ENCODE assay signal across 8 mouse cellular contexts in the genomic region with DNA sequence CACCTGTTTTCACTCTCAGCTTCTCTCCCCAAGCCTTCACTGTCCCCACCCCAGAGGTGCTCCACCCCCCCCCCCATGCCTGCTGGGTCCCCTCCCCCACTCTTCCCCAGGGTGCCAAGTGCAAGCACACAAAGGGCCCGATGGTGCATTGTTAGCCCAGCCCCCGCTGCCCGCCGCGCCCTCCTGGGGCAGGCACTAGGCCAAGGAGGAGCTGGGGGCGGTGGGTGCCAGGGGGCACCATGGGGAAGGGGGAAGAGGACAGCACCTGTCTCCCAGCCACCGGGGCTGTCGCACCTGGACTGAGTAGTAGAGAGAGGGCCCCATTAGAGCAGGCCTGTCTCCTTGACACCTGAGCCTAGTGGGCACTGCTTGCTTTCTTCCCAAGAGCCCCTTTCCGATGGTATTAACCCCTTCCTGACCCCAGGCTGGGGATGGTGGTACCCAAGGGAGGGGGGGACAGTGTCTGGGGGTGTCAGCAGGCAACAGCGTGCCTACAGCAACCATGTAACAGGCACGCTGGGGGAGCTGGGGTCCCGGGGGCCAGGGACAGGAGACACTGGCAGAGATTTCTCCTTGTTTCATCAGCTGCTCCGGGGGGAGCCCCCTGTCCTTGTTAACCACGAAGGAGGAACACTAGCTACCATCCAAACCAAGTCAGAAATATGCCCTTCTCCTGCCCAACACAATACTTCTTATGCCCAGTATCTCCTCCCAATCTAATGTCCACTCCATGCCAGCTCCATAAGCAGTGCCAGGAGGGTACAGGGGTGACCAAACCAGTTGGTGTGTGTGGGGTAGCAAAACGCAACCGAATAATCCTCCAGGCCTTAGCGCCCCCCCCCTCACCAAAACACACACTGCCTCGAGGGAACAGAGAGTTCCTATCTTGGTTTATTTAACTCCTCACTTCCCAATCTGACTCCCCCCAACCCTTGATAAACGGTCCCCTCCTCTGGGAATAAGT. TPM values are rescaled to one million over a fixed set of nuclear protein-coding genes. Genes with fewer than 3 reads are reported as not detected.
A peak's percentile ranks its signal among the peaks of the same experiment; 100 is the strongest.
DNase-seq lines count a peak whose midpoint lies in the region; ATAC-seq lines count a peak whose summit lies in the region.

No protein-coding gene starts in this region.

- H3K4me3 ChIP-seq in forebrain, embryonic 12.5 days (replicated peaks): peak overlapping the region; percentile 50
- peak overlapping the region; percentile 77 for H3K4me3 ChIP-seq in intestine, embryonic 16.5 days (ENCODE audit: low read length)
- H3K4me3 ChIP-seq in midbrain, embryonic 13.5 days (replicated peaks): peak overlapping the region; percentile 52

- H3K4me2 ChIP-seq in forebrain, embryonic 12.5 days: peak overlapping the region; percentile 97
- peak overlapping the region; percentile 94 for H3K4me2 ChIP-seq in intestine, embryonic 16.5 days (ENCODE audit: low read depth, low read length)
- H3K4me2 ChIP-seq in midbrain, embryonic 13.5 days (replicated peaks): peak overlapping the region; percentile 97

- H3K27ac ChIP-seq in forebrain, embryonic 12.5 days: no peak overlapping the region
- peak overlapping the region; percentile 99 for H3K27ac ChIP-seq in intestine, embryonic 16.5 days (ENCODE audit: low read length)
- H3K27ac ChIP-seq in midbrain, embryonic 13.5 days: no peak overlapping the region

- 9% methylated on average over 15 of the region's 19 CpGs for WGBS in forebrain, embryonic 12.5 days
- 12% methylated on average over 19 of the region's 19 CpGs for WGBS in intestine, embryonic 16.5 days
- WGBS in midbrain, embryonic 13.5 days: 6% methylated on average over 19 of the region's 19 CpGs

- no peak for ATAC-seq in forebrain, embryonic 12.5 days (ENCODE audit: low FRiP score)
- no peak for ATAC-seq in intestine, embryonic 16.5 days
- no peak for ATAC-seq in midbrain, embryonic 13.5 days
- ATAC-seq in monocyte, adult 5-6 weeks (replicated peaks; ENCODE audit: insufficient number of reproducible peaks, low FRiP score, low TSS enrichment, poor library complexity, severe bottlenecking): no peak

- peak overlapping the region; percentile 61; the same call in 1 of the 2 replicates for H3K9ac ChIP-seq in forebrain, embryonic 12.5 days
- peak overlapping the region; percentile 85 for H3K9ac ChIP-seq in intestine, embryonic 16.5 days (ENCODE audit: low read depth, low read length)
- H3K9ac ChIP-seq in midbrain, embryonic 13.5 days (replicated peaks): peak overlapping the region; percentile 66

- peaks cover 47% of the 10 kb centered on the region for H3K27me3 ChIP-seq in forebrain, embryonic 12.5 days
- H3K27me3 ChIP-seq in intestine, embryonic 16.5 days (replicated peaks; ENCODE audit: control insufficient read depth, insufficient read depth, low read length): no peaks in the 10 kb centered on the region
- peaks cover 26% of the 10 kb centered on the region for H3K27me3 ChIP-seq in midbrain, embryonic 13.5 days

- peak; percentile 97 for DNase-seq in heart, adult 11 months
- no peak for DNase-seq in heart, postnatal 25 days (ENCODE audit: low spot score)
- peak; percentile 39 for DNase-seq in Muller cell, postnatal 12 days (ENCODE audit: inconsistent ontology term)
- no peak for DNase-seq in left cerebral cortex, adult 9 months (ENCODE audit: low spot score in 2 of 2)

- H3K9me3 ChIP-seq in forebrain, embryonic 12.5 days: no peaks in the 10 kb centered on the region
- no peaks in the 10 kb centered on the region for H3K9me3 ChIP-seq in intestine, embryonic 16.5 days (ENCODE audit: control insufficient read depth, low read length)
- H3K9me3 ChIP-seq in midbrain, embryonic 13.5 days: no peaks in the 10 kb centered on the region

- intact Hi-C loops in heart, postnatal 25 days (cut with DNase I): no loop called here

- H3K36me3 ChIP-seq in forebrain, embryonic 12.5 days (replicated peaks): no peaks in the 10 kb centered on the region
- no peaks in the 10 kb centered on the region for H3K36me3 ChIP-seq in intestine, embryonic 16.5 days (ENCODE audit: control insufficient read depth, insufficient read depth, low read length)
- no peaks in the 10 kb centered on the region for H3K36me3 ChIP-seq in midbrain, embryonic 13.5 days

- H3K4me1 ChIP-seq in forebrain, embryonic 12.5 days: peaks cover 57% of the 10 kb centered on the region
- peaks cover 52% of the 10 kb centered on the region for H3K4me1 ChIP-seq in intestine, embryonic 16.5 days (ENCODE audit: control insufficient read depth, insufficient read depth, low read length)
- peaks cover 51% of the 10 kb centered on the region for H3K4me1 ChIP-seq in midbrain, embryonic 13.5 days (replicated peaks)

RNA-seq across cellular contexts. Expression of a gene that starts 3.6 kb away (rescaled TPM):
- total RNA-seq in heart, postnatal 25 days (2021): 10 to 100 TPM; 20.6 to 25.1 TPM
- polyA plus RNA-seq in forebrain, embryonic 12.5 days (2016; fragmentation: Nextera tagmentation; extraction: Ambion mirVana): 0.45 and 0.62 TPM in 2 replicates
- polyA plus RNA-seq in intestine, embryonic 16.5 days (2015; fragmentation: Nextera tagmentation; extraction: Ambion mirVana): 10.0 and 11.3 TPM in 2 replicates
- polyA plus RNA-seq in midbrain, embryonic 13.5 days (2015; fragmentation: Nextera tagmentation; extraction: Ambion mirVana): 0.45 and 0.54 TPM in 2 replicates
- total RNA-seq in monocyte, adult 5-6 weeks (2017): 49.4 to 76.6 TPM (median 51.2 TPM) in 3 replicates

RNA-seq across cellular contexts. Expression of a gene that starts 11.6 kb away (rescaled TPM):
- under 1 TPM; 0.23 to 0.59 TPM for total RNA-seq in heart, postnatal 25 days (2021)
- 0.24 and 2.0 TPM in 2 replicates for polyA plus RNA-seq in forebrain, embryonic 12.5 days (2016; fragmentation: Nextera tagmentation; extraction: Ambion mirVana)
- polyA plus RNA-seq in intestine, embryonic 16.5 days (2015; fragmentation: Nextera tagmentation; extraction: Ambion mirVana): not detected in 2 replicates
- polyA plus RNA-seq in midbrain, embryonic 13.5 days (2015; fragmentation: Nextera tagmentation; extraction: Ambion mirVana): 1.5 TPM in 1 of 2 replicates, not detected in the other
- total RNA-seq in monocyte, adult 5-6 weeks (2017): 1.4 TPM in 1 of 3 replicates, not detected in the others

RNA-seq across cellular contexts. Expression of a gene that starts 20.7 kb away (rescaled TPM):
- 10 to 100 TPM; 57.5 to 60.8 TPM for total RNA-seq in heart, postnatal 25 days (2021)
- 32.2 and 33.1 TPM in 2 replicates for polyA plus RNA-seq in forebrain, embryonic 12.5 days (2016; fragmentation: Nextera tagmentation; extraction: Ambion mirVana)
- polyA plus RNA-seq in intestine, embryonic 16.5 days (2015; fragmentation: Nextera tagmentation; extraction: Ambion mirVana): 44.5 and 53.2 TPM in 2 replicates
- polyA plus RNA-seq in midbrain, embryonic 13.5 days (2015; fragmentation: Nextera tagmentation; extraction: Ambion mirVana): 37.2 and 37.8 TPM in 2 replicates
- total RNA-seq in monocyte, adult 5-6 weeks (2017): 16.5 to 22.8 TPM (median 22.4 TPM) in 3 replicates

RNA-seq across cellular contexts. Expression of a gene that starts 25.9 kb away (rescaled TPM):
- not detected for total RNA-seq in heart, postnatal 25 days (2021)
- 0.36 and 0.54 TPM in 2 replicates for polyA plus RNA-seq in forebrain, embryonic 12.5 days (2016; fragmentation: Nextera tagmentation; extraction: Ambion mirVana)
- polyA plus RNA-seq in intestine, embryonic 16.5 days (2015; fragmentation: Nextera tagmentation; extraction: Ambion mirVana): 3.5 and 5.0 TPM in 2 replicates
- 0.88 and 0.93 TPM in 2 replicates for polyA plus RNA-seq in midbrain, embryonic 13.5 days (2015; fragmentation: Nextera tagmentation; extraction: Ambion mirVana)
- total RNA-seq in monocyte, adult 5-6 weeks (2017): not detected in 3 replicates

RNA-seq across cellular contexts. Expression of a gene that starts 27.2 kb away (rescaled TPM):
- 1 to 10 TPM; 4.1 to 4.7 TPM for total RNA-seq in heart, postnatal 25 days (2021)
- polyA plus RNA-seq in forebrain, embryonic 12.5 days (2016; fragmentation: Nextera tagmentation; extraction: Ambion mirVana): 363 and 395 TPM in 2 replicates
- polyA plus RNA-seq in intestine, embryonic 16.5 days (2015; fragmentation: Nextera tagmentation; extraction: Ambion mirVana): 269 and 311 TPM in 2 replicates
- polyA plus RNA-seq in midbrain, embryonic 13.5 days (2015; fragmentation: Nextera tagmentation; extraction: Ambion mirVana): 176 and 177 TPM in 2 replicates
- total RNA-seq in monocyte, adult 5-6 weeks (2017): 7.5 to 10.2 TPM (median 8.1 TPM) in 3 replicates

Comparison
In these comparisons a context has a peak if more than half of its experiments do, and no peak if none do; other contexts are left out.
1. DNase-seq: peak in heart, adult 11 months (single experiment) and Muller cell, postnatal 12 days (single experiment); none in heart, postnatal 25 days (single experiment) and left cerebral cortex, adult 9 months (0 of 2).
2. Peak in every context shown above with its lines, with median percentiles within 50 percentile points of each other: H3K4me2 ChIP-seq, H3K4me3 ChIP-seq and H3K9ac ChIP-seq.